Mouse (Mus musculus): Measurements from ENCODE around the gene Anxa11.
A peak's percentile ranks its signal among the peaks of the same experiment; 100 is the strongest.
"Not testable (repeated sequence)": the region's sequence is repeated elsewhere in the genome, so short reads cannot be mapped to it uniquely, and the experiment has no call there.

Gene Anxa11

GRCm38 (mm10) chr14:25841991-25842687 lies at the start of gene Anxa11:
Gene Anxa11 (plus strand): TSS chr14:25842156.
- DNase-seq (ENCODE audit: low read depth, low spot score): peak; percentile 93

DNA sequence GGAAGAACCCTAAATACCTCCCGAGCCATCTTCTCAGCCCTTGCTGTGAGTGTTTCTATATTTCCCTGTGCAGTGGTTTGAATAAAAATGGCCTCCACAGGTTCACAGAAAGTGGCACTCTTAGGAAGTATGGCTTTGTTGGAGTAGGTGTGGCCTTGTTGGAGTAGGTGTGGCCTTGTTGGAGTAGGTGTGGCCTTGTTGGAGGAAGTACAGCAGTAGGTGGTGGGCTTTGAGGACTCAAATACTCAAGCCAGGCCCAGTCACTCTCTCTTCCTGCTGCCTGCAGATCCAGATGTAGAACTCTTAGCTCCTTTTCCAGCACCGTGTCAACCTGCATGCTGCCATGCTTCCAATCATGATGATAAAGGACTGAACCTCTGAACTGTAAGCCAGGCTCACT lies 47.6 kb upstream of the Anxa11 start:
- DNase-seq (ENCODE audit: low read depth, low spot score): no peak

GRCm38 (mm10) chr14:25795067-25795466 lies 46.9 kb upstream of the Anxa11 start:
- DNase-seq (ENCODE audit: low read depth, low spot score): no peak

- DNase-seq (ENCODE audit: low read depth, low spot score): no peak
Measured at GRCm38 (mm10) chr14:25795561-25796174, 46.3 kb upstream of the Anxa11 start.

DNA sequence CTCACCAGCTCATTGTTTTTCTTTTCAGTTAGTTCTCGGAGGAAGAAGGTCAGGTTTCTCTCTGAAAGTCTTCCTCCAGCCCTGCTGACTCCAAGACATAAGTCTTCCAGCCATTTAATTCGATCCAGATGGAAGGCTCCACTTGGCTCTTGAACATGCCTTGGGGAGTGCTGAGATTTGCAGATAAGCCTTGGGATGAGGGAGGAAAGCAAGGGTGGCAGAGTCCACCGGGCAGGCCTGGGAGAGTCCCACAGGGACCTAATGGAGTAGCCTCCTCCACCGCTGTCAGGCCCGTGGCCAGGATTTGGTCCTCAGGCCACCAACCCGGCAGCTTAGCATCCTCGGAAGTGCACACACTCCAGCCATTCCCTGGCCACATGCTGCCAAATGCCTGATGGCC lies 45.3 kb upstream of the Anxa11 start:
- DNase-seq (ENCODE audit: low read depth, low spot score): no peak

GRCm38 (mm10) chr14:25800166-25800960 lies 41.6 kb upstream of the Anxa11 start:
- DNase-seq (ENCODE audit: low read depth, low spot score): peak; percentile 83

- DNase-seq (ENCODE audit: low read depth, low spot score): no peak
Measured at GRCm38 (mm10) chr14:25802511-25802910, 39.4 kb upstream of the Anxa11 start.

DNA sequence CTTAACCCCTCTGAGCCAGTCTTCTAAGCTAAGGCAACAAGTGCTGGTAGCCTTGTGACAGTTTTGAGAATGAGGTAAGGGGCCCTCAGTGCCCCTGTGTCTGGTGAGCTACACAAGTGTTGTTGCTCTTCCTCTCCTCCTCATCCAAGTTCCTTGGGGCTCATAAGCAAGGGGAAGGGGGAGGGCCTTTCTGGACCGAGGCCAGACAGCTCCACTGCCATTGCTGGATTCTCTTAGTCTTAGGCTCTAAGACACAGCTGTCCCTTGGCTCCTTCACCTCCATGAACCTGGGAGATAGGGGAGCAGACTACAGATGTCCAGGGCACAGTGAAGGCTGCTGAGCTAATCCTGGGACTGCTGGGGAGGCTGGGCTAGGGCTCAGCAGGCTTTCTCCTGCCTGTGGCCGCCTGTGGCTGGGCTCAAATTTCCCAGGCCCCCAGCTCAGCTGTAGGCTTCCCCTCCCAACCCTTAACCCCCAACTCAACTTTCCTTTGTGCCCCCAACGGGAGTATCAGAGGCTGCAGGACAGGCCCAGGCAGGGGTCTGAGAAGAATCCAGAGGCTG lies 38.6 kb upstream of the Anxa11 start:
- no peak for DNase-seq (ENCODE audit: low read depth, low spot score)

DNA sequence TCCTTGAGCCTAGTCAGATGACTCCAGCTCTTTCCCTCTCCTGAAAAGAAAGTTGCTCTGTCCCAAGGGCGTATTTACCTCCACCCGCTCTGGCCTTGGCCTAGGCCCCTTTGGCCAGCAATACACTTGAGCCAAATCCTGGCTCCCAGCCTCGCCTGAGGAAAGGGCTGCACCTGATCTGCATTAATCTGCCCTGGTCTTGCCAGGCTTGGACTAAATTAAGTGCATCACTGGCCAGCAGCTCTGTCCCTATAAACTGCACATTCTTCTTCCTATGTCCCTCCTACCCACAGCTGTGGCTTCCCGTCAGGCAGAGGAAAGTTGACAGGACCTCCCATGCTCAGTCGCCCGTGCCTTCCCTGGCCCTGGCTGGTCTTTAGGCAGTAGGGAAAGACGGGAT lies 36.1 kb upstream of the Anxa11 start:
- no peak for DNase-seq (ENCODE audit: low read depth, low spot score)

GRCm38 (mm10) chr14:25806561-25806960 lies 35.4 kb upstream of the Anxa11 start:
- no peak for DNase-seq (ENCODE audit: low read depth, low spot score)

GRCm38 (mm10) chr14:25811026-25811425 lies 30.9 kb upstream of the Anxa11 start:
- not testable (repeated sequence) for DNase-seq (ENCODE audit: low read depth, low spot score)

DNA sequence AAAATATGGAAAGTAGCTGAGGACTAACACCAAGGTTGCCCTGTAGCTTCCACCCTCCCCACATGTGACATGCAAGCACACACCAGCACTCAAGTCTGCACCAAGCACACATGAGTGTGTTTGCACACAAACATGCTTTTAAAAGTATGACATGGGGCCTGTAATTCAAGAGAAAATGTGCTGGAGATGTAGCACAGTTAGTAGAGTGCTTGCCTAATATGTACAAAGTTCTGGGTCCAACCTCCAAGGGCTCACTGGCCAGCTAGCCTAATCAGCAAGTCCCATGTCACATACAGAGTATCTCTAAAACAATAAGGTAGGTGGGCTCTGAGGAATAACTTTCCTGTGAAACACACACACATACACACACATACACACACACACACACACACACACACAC lies 27.8 kb upstream of the Anxa11 start:
- no peak for DNase-seq (ENCODE audit: low read depth, low spot score)

- peak; percentile 71 for DNase-seq (ENCODE audit: low read depth, low spot score)
Measured at GRCm38 (mm10) chr14:25816416-25816815, 25.5 kb upstream of the Anxa11 start.

- DNase-seq (ENCODE audit: low read depth, low spot score): no peak
Measured at GRCm38 (mm10) chr14:25822584-25822983, 19.4 kb upstream of the Anxa11 start.

- no peak for DNase-seq (ENCODE audit: low read depth, low spot score)
Measured at GRCm38 (mm10) chr14:25824995-25825394, 17.0 kb upstream of the Anxa11 start.

DNA sequence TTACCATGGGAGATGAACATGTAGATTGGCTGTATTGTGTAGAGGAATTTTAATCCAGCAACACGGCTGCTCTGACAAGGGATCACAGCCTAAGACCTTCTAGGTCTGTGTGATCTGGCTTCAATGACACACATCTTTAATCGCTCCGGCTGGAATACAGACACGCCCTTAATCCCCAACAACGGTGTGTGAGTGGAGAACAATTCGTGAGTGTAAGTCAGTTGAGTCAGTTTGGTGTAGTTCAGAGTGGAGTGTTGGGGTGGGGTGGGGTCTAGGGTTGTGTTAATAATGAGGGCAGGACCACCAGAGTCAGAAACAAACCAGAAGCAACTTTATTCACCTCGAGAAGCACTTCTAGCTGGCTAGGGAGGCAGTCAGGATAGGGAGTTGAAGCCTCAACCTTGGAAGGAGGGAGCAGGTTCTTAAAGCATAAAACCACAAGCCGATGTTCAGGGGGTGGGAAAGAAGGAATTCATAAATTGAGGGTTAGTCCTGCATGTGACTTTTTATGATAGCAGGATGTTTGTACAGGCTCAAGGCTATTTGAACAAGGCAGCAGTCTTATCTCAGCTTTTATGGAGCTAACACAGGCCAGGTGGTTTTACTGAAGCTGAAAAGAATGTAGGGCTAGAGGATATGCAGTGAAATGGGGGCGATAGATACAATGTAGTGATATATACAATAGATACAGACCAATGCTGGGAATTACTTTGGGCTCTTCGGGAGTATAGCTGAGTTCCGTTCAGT lies 15.9 kb upstream of the Anxa11 start:
- no peak for DNase-seq (ENCODE audit: low read depth, low spot score)

GRCm38 (mm10) chr14:25826866-25827265 lies 15.1 kb upstream of the Anxa11 start:
- no peak for DNase-seq (ENCODE audit: low read depth, low spot score)

DNA sequence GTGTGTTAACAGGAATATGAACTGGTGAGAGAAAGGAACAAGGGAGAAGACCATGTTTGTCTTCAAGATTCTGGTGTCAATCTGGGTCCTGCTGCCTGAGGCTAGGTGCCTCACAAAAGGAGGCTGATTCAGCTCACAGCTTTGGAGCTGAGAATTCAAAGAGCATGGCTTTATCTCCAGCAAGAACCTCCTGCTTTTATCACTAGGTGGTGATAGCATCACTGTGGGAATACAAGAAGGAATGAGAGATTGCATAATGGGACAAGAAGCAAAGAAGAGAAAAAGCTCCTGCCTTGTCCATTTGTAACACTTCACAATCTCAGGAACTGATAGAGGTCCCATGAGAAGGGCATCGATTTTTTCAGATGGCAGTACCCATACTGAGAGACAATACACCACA lies 10.6 kb upstream of the Anxa11 start:
- no peak for DNase-seq (ENCODE audit: low read depth, low spot score)

DNA sequence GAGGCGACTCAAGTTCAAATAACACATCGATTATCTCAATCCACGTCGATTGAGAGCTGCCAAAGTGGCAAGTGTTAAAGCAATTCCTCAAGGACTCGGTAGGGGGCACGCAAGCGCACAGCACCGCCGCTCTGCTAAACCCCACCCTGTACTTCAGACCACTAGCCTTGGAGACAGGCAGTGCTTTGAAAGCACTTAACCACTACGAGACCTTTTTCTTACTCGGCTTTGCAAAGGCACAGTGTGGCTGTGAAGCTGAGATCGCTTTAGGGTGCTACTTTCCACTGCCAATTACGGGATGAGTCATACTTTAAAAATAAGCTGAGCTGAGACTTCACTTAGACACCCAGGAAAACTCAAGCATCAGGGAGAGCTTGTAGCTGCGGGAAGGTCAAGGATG lies 9.7 kb upstream of the Anxa11 start:
- DNase-seq (ENCODE audit: low read depth, low spot score): peak; percentile 81

DNA sequence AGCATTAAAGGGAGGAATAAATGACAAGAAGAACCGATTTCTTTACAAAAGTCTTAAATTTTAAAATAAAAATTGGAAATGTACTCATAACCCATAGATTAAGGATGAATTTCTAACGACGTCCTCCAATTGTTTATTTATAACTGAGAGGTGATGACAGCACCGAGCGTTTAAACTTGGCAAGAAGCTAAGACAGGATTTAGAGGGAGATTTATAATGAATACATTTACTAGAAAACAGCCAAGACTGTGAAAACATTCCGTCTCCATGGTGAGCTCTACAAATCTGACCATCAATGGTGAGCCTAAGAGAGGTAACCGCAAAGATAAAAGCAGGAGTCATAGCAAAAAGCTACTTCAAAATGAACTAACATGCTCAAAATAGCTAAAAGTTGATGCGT lies 3.5 kb upstream of the Anxa11 start:
- no peak for DNase-seq (ENCODE audit: low read depth, low spot score)

DNA sequence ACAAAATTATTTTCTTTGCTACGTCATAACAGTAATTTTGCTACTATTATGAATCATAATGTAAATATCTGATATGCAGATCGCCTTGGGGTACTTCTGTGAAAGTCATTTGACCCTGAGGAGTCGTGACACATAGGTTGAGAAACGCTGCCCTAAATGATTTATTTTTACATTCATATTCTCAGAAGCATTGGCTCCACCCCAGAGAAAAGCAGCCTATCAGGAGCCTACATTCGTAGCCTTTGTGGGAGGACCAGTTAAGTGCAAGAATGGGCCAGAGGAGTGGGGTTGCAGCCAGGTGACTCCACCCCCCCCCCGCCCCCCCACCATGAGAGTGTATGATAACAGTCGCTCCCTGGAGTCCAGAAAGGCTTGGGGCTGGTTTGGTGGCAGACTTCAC lies 2.2 kb upstream of the Anxa11 start:
- DNase-seq (ENCODE audit: low read depth, low spot score): peak; percentile 21

GRCm38 (mm10) chr14:25840961-25841360 lies 995 bp upstream of the Anxa11 start:
- DNase-seq (ENCODE audit: low read depth, low spot score): no peak
